8 mouse cellular contexts compared by ENCODE assay signal in the genomic region with DNA sequence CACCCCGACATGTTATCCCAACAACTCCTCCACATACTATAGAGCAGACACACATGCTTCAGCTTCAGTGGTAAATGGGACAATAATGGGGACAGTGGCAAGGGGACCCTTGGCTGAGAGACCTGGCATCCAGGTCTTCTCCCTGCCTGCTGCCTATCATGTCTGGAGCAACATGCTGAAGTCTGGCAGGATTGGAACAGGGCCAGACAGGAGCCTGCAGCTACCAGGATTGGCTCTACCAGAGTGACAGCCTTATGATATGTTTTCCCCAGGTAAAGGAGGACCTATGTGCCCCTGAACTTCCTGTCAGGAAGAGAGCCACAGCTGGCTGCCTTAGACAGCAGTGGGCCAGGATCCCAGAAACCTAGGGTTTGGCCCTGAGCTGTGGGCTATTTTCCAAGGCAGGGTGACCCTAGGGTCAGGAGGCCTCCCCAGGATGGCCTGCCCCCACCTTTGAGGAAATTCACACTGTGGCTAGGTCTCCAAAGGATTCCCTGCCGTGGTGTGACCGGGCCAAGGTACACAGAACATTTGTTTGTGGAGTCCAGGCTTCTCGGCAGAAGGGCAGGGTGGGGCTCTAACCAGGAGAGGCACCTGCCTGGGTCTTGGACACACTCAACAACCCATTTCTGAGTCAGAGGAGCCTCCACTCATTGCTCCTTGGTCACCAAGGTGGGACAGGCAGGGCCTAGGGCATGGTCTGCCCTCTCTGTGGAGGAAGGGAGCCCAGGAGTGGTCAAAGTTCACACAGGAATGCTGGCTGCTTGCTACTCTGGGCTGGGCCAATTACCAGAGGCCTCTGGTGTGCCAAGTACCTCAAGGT.
DNase-seq lines count a peak whose midpoint lies in the region; ATAC-seq and TF ChIP-seq lines count a peak whose summit lies in the region.

No protein-coding gene starts in this region.

- peak; percentile 4 for DNase-seq in gastrocnemius, postnatal 14 days
- no peak for DNase-seq in gastrocnemius, adult 8-10 months (ENCODE audit: low spot score in 2 of 2)
- DNase-seq in kidney, postnatal 0 days (ENCODE audit: low spot score) = no peak
- peak; percentile 36 to 74 for DNase-seq in lung, postnatal 4 days
- DNase-seq in ovary, adult 18-20 months (ENCODE audit: low spot score) = no peak
- no peak for DNase-seq in right cerebral cortex, postnatal 14 days
- DNase-seq in layer of hippocampus, postnatal 25 days (ENCODE audit: extremely low spot score in 1 of 2, low spot score in 1 of 2) = no peak

- H3K27me3 ChIP-seq in heart, embryonic 14.5 days (ENCODE audit: control insufficient read depth, insufficient read depth, low read length) = no peaks in the 10 kb centered on the region
- no peaks in the 10 kb centered on the region for H3K27me3 ChIP-seq in kidney, postnatal 0 days (ENCODE audit: insufficient read depth, low read length)

- intact Hi-C loops in gastrocnemius, postnatal 14 days (cut with DNase I; ENCODE audit: low total_unique reads) = no loop called here

- H3K4me2 ChIP-seq in heart, embryonic 14.5 days (ENCODE audit: low read length) = no peak overlapping the region
- H3K4me2 ChIP-seq in kidney, postnatal 0 days (ENCODE audit: low read length) = no peak overlapping the region

- ATAC-seq in heart, embryonic 14.5 days (ENCODE audit: insufficient number of reproducible peaks, insufficient read depth, low FRiP score, low read depth) = no peak
- 0 out of 2 replicates have a peak, but pooled peaks have one; percentile 27 for ATAC-seq in kidney, postnatal 0 days (replicated peaks; ENCODE audit: low FRiP score, low read depth)

- H3K4me3 ChIP-seq in heart, embryonic 14.5 days (ENCODE audit: control insufficient read depth in 1 of 2, insufficient read depth in 1 of 2, low read depth in 1 of 2, low read length in 2 of 2) = no peak overlapping the region
- H3K4me3 ChIP-seq in kidney, postnatal 0 days (replicated peaks; ENCODE audit: low read depth, low read length) = no peak overlapping the region

- 69% methylated on average over 4 of the region's 4 CpGs for WGBS in heart, embryonic 14.5 days
- WGBS in kidney, postnatal 0 days = 49% methylated on average over 4 of the region's 4 CpGs

- no peaks in the 10 kb centered on the region for H3K9me3 ChIP-seq in heart, embryonic 14.5 days (ENCODE audit: control insufficient read depth, low read length)
- no peaks in the 10 kb centered on the region for H3K9me3 ChIP-seq in kidney, postnatal 0 days (replicated peaks; ENCODE audit: low read length)

- peaks cover 16 to 17% of the 10 kb centered on the region in 2 experiments for H3K4me1 ChIP-seq in heart, embryonic 14.5 days (ENCODE audit: control insufficient read depth in 2 of 2, insufficient read depth in 2 of 2, low read length in 2 of 2)
- 0 out of 2 replicates have a peak, but pooled peaks cover 7% of the 10 kb centered on the region for H3K4me1 ChIP-seq in kidney, postnatal 0 days (replicated peaks; ENCODE audit: insufficient read depth, low read length)

- H3K27ac ChIP-seq in heart, embryonic 14.5 days (replicated peaks in 1 of 2; ENCODE audit: control insufficient read depth in 1 of 2, insufficient read depth in 1 of 2, low read depth in 2 of 2, low read length in 2 of 2) = peak overlapping the region; percentile 21 to 55; a peak in 2 of 4 replicates
- H3K27ac ChIP-seq in kidney, postnatal 0 days = peak overlapping the region; percentile 16; the same call in 1 of the 2 replicates

- no peak overlapping the region for H3K9ac ChIP-seq in heart, embryonic 14.5 days (ENCODE audit: low read length)
- no peak overlapping the region for H3K9ac ChIP-seq in kidney, postnatal 0 days (ENCODE audit: low read depth, low read length)

- no peak for TF ChIP-seq CTCF in kidney, postnatal 0 days (IDR thresholded peaks at IDR 0.05; ENCODE audit: low read depth)

- no peaks in the 10 kb centered on the region for H3K36me3 ChIP-seq in heart, embryonic 14.5 days (ENCODE audit: control insufficient read depth, insufficient read depth, low read length)
- H3K36me3 ChIP-seq in kidney, postnatal 0 days (ENCODE audit: insufficient read depth, low read length) = no peaks in the 10 kb centered on the region

Comparison
In these comparisons a context has a peak if more than half of its experiments do, and no peak if none do; other contexts are left out.
1. DNase-seq: peak in gastrocnemius, postnatal 14 days (single experiment) and lung, postnatal 4 days (2 of 2); none in gastrocnemius, adult 8-10 months (0 of 2), kidney, postnatal 0 days (single experiment), ovary, adult 18-20 months (single experiment), right cerebral cortex, postnatal 14 days (single experiment) and layer of hippocampus, postnatal 25 days (0 of 2).